Mouse (Mus musculus) spleen, embryonic (tissue): ENCODE measurements around the gene Atf3.

Experiments used
- CTCF ChIA-PET: fragments of 350-600 bp; sonication (Branson Sonifier 250); formaldehyde crosslinking; loops from one replicate; lab custom pipeline; 2022; lab: Charles Lee

Atf3 gene

DNA sequence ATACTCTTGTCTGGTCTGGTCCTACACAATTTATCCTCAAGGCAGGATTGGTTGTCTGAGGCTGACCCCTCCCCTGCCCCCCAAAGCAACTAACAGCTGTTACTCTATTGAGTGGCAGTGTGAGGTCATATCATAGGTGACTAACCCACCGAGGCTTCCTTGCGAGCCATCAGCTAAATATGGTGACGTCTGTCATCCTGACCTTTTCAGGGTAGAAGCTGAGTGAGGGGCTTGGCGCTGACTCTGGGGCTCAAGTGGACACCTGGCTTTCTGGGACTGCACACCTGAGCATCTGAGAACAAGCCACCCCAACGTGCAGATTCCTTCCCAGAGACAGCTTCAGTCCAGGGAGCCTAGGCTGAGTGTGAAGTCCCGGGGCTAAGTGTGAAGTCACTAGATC lies at the start of gene Atf3:
Gene Atf3, minus strand, starts transcription at position 101 of the 400 bp plus-strand sequence.
- CTCF ChIA-PET, result no interaction called here

DNA sequence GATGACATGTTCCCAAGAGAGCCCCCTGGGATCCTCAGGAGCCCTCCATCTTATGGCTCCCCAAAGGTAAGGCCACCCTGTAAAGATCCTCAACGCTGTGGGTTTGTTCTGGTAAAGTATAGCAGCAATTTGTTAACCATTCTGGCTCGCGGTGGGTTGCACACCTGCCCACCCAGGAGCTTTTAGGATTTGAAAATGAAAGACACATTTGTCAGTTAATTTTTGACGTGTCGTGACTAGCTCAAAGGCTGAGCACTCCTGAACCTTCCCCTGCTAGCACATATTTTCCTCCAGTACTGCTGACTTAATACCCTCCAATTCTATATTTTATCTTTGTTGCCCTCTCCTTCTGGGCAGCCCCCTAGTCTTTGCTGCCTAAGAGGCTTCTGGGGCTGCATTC lies 49.3 kb upstream of the Atf3 start:
- CTCF ChIA-PET, result interaction anchor here (0.7 to 1.3 kb wide), 2 partner anchors 27 to 43 kb away, joined by 3 to 4 read pairs; no protein-coding TSS in a partner anchor

DNA sequence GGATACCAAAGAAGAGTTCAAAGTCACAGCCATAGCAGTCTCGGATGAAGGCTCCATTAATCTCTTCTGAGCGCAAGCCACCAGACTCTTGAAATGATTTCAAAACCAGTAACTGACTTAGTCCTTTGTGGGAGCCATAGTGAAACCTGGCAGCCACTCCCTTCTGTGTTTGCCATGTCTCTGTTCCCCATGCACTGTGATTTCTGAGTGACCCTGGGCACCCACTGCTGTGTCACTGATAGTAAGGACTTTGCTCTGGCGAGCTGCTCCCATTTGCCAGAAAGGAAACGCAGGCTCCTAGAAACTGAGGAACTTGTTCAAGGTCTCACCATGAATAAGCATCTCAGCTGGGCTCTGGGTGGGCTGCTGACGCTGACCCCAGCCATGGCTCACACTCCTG lies 45.6 kb upstream of the Atf3 start:
- CTCF ChIA-PET, result no interaction called here

DNA sequence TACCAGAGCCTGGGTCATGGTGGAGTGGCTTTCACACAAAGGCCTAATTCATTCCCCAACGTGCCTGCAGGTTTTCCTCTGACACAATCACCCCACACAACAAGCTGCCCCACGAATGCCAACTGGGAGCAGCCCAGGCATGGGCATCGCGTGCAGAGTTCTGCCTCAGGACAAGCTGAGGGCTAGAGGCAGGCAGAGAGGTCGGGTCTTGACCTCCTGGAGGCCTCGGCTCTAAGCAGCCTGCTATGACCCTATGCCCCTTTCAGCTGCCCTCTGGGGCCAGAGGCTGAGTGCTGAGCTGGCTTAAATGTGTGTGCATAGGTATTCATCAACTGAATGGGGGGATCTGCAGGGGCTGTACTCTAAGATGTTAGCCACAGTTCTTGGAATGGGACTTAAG lies 44.0 kb upstream of the Atf3 start:
- CTCF ChIA-PET, result no interaction called here

DNA sequence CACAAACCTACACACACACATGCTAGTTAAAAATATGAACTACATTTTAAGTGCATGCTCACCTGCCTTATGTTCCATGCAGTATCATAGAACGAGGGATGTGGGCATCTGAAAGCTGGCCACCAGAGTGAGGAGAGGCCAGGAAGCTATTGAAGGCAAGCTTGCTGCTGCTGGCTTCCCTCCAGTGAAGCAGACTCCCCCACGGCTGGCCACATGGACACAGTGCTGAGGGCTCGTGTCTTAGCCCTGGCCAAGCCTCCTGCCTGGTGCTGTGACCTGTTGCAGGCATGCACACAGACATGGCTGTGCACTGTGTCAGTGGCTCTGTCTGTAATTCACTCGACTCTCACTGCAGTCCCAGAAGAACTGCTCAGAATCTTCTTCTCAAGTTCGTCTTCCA lies 41.8 kb upstream of the Atf3 start:
- CTCF ChIA-PET, result no interaction called here

DNA sequence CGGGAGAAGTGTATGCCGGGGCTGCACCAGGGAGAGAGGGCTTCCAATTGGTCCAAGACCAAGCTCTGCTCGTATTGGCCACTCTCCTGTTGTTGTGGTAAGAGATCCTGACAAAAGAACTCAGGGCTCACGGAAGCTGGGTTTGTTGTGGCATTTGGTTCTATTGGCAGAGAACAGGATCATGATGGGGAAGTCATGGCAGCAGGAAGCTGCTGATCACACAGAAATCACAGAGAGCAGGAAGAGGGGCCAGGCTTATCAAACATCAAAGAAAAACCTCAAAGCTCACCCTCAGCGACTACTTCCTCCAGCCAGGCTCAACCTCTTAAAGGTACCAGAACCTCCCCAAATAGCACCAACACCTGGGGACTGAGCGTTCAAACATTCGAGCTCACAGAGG lies 41.3 kb upstream of the Atf3 start:
- CTCF ChIA-PET, result interaction anchor here (0.5 kb wide), 1 partner anchor 71 kb away, joined by 3 read pairs; no protein-coding TSS in a partner anchor

DNA sequence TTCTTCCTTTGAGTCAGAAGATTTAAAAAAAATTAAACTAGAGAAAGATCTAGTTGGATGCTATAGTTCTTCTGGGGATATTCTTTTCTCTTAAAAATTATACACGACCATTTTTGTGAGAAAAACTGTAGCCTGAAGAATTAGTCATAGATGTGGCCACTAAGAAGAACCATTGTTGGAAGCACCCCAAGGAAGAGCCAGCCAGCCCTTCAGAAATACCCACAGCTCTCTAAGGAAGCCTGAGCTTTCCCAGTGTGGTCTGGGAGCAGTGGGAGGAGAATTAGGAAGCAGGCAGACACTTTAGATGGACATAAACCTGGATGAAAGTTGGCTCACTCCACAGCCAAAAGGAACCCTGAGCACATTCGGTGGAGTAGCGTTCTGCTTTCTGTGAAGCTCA lies 40.7 kb upstream of the Atf3 start:
- CTCF ChIA-PET, result interaction anchor here (0.5 kb wide), 1 partner anchor 70 kb away, joined by 3 read pairs; no protein-coding TSS in a partner anchor

DNA sequence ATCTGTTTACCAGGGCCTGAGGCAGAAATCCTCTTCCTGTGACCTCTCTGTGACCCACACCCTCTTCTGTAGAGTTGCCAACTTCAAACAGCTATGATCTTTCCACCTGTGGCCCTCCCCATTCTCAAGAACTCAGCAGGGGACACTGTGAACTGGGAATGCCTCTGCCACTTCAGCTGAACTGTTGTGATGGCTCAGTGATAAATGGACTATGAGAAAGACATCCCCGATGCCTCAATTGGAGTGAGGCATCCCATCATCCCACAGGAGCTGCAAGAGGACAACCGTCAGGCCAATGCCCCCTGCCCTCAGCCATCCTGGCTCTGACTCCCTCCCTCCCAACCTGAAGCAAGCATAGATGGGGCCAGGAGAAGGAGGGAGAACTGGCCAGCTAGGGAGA lies 40.1 kb upstream of the Atf3 start:
- CTCF ChIA-PET, result no interaction called here

DNA sequence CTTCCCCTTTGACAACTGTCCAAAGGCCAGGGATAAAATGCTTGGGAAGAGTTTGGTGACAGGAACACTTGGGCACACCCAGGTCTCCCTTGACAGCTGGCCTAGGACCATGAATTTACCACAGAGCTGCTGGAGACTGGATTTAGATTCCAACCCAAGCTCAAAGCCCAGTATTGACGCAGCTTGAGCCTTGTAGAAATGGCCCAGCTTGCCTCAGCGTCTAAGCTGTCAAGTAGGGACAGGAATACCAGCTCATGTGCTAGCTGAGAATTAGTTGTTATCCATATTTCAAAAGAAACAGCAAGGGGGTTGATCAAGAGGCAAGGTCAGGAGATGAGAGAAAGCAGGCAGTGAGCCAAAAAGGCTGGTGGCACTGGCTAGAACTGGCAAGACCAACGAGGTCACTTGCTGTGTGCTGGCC lies 39.5 kb upstream of the Atf3 start:
- CTCF ChIA-PET, result no interaction called here

DNA sequence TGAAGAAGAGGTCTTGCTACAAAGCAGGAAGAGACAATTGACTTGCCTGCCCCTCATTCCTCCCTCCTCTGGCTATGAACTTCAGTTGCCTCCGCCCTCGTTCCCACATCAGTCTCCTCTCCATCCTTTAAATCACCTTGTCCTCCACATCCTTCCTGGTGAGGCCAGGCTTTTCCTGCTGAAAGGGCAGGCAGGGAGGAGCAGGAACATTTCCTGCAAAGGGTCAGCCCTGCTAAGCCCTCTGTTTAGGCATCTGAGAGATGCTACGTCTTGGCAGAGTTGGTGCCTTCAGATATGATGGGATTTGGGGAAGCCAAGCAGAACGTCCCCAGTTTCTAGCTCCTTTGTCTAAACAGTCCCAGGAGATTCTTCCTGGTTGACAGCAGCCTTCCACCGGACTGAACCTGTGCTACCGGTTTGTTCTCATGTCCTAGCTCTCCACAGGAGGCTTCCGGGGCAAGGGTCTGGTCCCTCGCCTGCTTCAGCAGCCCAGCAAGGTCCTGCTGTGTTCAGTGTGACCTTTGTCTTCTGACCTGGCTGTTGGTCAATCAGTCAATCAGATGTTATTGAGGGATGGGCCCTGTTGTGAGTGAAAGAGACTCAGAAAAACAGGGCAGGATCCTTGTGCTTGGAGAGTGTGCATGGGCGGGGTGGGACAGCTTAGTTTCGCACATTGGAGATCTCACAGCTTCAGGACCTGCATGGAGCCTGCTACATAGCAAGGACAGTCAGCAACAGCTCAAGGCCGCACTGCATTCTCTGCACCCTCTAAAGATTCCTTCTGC lies 38.9 kb upstream of the Atf3 start:
- CTCF ChIA-PET, result no interaction called here

DNA sequence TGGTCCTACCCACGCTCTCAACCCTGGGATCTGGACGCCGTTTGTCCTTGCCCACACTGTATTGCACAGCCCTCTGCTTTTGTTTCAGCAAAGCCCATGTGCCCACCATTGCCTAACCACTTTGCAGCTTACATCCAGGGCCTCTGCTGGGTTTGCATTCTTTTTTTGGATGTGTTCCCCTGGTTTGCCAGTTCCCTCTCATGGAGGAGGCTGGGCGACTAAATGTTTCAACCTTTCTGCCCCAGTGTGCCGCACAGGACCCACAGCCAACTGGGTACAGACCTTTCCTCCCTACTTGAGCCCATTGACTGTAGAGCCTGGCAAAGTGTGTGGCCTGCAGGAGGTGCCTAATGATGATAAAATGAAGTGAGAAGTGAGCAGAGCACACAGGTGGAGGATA lies 38.3 kb upstream of the Atf3 start:
- CTCF ChIA-PET, result interaction anchor here (0.5 kb wide), 1 partner anchor 74 kb away, joined by 3 read pairs; no protein-coding TSS in a partner anchor

DNA sequence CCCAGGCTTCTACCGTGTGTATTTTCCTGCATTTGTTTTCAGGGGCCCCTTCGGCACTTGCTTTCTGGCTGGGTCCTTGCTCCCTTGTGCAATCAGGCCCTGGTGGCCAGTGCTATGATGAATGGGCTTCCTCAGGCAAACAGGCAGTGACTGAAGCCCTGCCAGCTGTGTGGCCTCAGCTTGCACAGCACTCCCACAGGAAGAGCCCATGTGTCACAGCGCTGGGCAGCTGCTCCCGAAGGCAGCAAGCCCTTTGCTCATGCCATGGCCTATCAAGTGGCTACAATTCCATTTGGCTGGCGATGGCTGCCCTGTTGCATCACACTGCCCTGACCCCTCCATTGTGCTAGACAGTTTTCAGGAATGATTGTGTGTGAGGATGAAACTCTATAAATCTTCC lies 36.6 kb upstream of the Atf3 start:
- CTCF ChIA-PET, result no interaction called here

DNA sequence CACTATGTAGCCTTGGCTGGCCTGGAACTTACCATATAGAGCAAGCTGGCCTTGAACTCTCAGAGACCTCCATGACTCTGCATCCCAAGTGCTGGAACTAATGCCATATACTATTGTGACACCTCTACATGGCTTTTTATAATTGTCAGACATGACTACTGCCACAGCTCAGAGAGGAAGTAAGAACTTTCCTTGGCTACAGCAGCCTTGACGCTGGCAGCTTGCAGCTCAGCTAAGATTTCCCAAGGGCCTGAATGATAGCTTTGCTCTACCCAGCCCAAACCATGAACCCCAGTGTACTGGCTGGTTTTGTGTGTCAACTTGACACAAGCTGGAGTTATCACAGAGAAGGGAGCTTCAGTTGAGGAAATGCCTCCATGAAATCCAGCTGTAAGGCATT lies 35.8 kb upstream of the Atf3 start:
- CTCF ChIA-PET, result no interaction called here

DNA sequence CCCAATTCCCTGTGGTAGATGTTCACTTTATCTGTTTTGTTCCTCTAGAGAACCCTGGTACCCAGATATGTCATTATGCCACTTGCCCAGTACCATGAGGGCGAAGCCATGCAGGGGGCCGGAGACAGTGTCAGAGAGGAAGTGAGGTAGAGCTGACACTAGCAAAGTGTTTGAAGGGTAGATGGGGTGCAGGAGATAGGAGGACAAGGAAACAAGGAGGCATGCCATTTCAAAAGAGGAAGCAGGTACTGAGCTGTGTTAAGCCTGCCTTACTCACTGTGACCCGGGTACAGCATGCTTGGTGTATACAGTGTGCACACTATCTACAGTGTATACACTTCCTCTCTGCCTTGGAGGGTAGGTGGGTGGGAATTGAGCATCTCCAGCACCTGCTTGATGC lies 32.1 kb upstream of the Atf3 start:
- CTCF ChIA-PET, result no interaction called here

DNA sequence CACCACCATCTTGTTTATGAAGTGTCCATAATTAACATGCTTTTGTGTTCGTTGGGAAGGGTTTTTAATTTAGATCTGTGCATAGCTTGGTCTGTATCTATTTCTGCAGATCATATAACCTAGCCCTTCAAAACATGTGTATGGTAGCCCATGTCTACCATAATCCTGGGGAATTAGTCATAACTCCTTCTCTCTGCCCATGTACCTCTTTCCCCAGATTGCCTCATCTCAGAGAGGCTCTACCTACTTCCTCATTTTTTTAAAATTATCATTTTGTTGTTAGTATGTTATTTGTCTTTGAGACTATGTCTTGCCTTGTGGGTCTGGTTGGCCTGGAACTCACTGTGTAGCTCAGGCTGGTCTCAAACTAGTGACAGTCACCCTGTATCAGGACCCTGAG lies 30.6 kb upstream of the Atf3 start:
- CTCF ChIA-PET, result no interaction called here

DNA sequence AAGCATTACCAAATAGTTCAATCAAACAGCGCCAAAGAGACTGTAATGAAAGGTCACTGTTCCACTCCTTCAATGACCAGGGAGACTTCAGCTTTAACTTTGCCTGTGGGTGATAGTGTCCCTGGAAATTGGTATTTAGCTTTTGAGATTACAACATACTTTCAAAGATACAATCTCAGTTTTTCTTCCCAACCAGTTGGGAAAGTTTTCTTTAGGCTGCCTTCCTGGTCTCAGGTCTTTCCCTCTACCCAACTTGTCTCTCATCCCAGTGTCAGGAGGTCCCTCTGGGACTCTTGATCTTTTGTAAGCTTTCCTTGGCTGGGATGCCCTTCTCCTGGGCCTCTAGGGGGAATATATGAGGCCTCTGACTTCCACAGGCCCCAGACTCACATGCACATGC lies 29.7 kb upstream of the Atf3 start:
- CTCF ChIA-PET, result interaction anchor here (0.6 kb wide), 1 partner anchor 28 kb away, joined by 3 read pairs; no protein-coding TSS in a partner anchor

DNA sequence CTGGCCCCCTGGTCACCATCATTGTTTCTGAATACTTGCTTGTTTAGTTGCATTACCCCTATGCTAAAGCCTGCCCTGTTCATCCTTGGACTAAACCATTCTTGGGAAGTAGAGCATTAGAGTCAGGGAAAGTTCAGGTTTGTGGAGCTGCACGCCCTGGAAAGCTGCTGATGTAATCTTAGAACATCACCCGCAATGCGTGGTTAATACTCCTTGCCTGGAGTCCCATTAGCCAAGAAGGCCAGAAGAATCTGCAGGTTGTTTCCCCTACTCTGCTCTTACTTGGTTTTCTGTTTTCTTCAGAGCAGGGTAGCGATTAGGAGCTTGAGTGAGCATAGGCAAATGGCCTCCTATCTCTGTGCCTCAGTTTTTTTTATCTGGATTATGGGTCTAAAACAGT lies 26.0 kb upstream of the Atf3 start:
- CTCF ChIA-PET, result no interaction called here

DNA sequence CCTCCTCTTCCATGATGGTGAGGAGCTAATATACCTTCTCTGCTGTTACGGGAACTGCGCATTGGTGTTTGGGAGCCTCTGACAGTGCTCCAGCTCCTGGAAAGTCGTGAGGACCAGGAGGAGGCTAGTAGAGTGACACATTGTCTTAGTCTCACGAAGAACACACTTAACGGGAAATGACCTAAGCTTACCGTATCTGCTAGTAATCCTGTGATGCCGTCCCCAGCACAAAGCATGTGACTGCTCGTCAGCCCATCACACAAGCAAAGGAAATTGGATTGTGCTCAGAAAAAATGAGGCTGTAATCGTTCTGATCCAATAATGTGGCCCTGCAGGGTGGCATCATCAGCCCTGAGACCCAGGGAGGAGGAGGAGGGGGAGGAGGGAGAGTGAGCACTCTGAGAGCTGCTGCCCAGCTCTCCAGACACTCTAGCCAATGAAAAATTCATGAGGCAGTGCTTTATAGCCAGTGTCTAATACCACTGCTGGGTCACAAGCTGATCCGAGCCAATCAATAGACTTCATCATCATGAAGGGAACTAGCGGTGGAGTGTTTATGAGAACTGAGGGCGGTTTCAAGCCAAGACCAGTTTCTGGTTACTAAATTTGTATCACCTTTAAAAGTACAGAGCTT lies 24.3 kb upstream of the Atf3 start:
- CTCF ChIA-PET, result no interaction called here

DNA sequence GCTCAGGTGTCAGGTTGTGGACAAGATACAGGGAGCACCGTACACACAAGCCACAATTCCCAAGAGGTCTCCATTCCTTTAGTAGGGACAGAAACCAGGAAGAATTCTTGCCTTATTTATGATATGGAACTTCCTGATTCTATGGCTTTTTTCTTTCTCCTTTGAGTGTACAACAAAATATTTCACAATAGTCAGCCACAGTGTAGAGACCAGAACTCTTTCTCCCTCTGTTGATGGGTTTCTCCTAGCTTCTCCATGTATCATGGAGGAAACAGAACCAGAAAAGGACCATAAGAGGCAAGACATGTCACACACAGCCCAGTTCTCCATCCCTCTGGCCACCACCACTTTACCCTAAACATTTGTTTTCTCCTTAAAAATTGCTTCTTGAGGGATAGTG lies 23.7 kb upstream of the Atf3 start:
- CTCF ChIA-PET, result no interaction called here

DNA sequence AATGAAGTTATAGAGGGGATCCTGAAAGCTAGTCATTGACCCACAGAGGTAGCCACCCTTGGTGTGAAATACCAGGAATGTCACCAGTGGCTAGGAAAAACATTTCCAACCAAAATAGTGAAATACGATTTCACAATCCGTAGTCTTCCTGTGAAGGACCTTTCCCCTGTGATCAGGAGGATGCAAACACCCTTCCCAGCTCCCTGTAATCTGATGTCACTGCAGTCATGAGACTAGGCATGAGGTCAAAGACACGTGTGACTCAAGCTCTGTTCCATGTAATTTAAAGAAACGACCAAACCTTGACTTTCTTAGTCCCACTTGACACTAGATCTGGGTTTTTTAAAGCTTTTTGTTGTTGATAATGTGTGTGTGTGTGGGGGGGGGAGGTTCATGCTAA lies 21.8 kb upstream of the Atf3 start:
- CTCF ChIA-PET, result interaction anchor here (0.6 kb wide), 1 partner anchor 113 kb away, joined by 3 read pairs; no protein-coding TSS in a partner anchor

DNA sequence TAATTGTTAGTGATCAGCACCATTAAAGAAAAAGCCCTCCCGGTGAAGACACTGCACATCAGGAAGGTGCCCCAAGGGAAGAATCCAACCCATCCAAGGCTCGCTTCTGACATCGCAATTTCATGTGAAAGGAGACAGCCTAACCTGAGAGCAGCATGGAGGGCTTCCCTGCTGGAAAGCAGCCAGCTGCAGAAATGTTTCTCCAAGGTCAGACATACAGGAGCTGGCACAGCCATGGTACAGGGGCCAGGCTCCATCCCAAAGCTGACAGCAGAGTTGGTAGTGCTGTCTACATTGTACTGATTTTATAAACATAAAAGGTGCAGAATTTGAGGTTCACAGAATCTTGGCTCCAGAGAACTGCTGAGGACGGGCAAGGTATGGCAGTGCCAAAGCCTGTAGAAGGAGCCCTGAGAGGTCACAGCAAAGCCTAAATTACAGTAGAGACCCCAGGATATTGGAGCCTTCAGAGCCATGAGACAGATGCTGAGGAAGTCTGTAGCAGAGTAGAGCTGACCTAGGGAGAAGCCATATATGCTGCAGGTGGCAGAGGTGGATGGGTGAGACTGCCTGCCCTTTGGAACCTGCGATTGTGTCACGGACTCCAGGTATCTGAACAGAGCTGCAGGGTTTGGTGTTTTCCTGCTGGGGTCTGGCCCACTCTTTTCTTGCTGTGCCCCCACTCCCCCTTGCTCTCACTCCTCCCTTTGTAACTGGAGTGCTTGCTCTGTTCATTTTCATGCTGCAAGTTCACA lies 18.1 kb upstream of the Atf3 start:
- CTCF ChIA-PET, result no interaction called here

DNA sequence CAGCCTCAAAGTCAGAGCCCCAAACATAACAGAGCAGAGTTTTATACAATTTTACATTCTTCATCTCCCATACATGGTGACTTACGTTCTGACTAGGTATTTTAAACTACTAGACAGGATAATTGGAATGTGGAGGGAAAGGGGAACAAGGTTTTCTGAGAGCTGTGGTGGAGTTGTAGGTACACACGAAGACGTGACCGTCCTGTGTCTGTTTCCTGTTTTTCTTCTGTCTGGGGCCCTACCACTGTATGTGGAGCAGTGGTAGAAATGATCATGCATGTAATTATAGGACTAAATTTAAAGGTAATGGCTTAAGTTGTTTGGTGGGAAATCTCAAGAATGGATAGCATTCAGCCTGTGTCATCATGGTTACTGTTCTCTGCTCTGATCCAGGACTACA lies 17.0 kb upstream of the Atf3 start:
- CTCF ChIA-PET, result no interaction called here
